Mouse (Mus musculus) bone marrow, adult 2 months (tissue): ENCODE measurements around the gene Clnk.

ENCODE experiments used
- CTCF ChIP-seq: fragments of 200-500 bp; IDR thresholded peaks from 2 replicates; pipeline ENCODE4 v1.5.1; 2011; ENCODE audit warnings: low read length, control low read depth; ENCODE audit not compliant: control insufficient read depth, insufficient read depth
- POLR2A ChIP-seq: fragments of 200-500 bp; IDR thresholded peaks from 2 replicates; pipeline ENCODE4 v1.6.1; 2011; ENCODE audit warnings: low read depth, mild to moderate bottlenecking, control low read depth, low read length, borderline replicate concordance; ENCODE audit not compliant: control insufficient read depth

GRCm38 (mm10) chr5:38698046-38698445 is 178.6 kb downstream of the Clnk start:
- TF ChIP-seq CTCF (no peak), POLR2A (no peak)
